Mouse (Mus musculus) ES-Bruce4 (cell line): ENCODE measurements around the gene Stard3.

ENCODE experiments used
- CTCF ChIP-seq: IDR thresholded peaks from one replicate; pipeline ENCODE4 v1.8.1; 2011; ENCODE audit warnings: low read depth, low read length
- POLR2A ChIP-seq: IDR thresholded peaks from one replicate; pipeline ENCODE4 v1.8.1; 2011; ENCODE audit warnings: low read length; ENCODE audit not compliant: insufficient read depth

GRCm38 (mm10) chr11:98390141-98390540 lies 32.0 kb downstream of the Stard3 start:
- TF ChIP-seq POLR2A (no peak), CTCF (no peak)
